Mouse (Mus musculus) thymus, postnatal 25 days (tissue): Measurements from ENCODE around the gene Foxo1.

Experiments
- DNase-seq: peaks from one replicate; pipeline ENCODE4 v3.0.0; 2022

Gene Foxo1

GRCm38 (mm10) chr3:52320516-52321270 lies 52.6 kb downstream of the Foxo1 start:
- DNase-seq = no peak

- DNase-seq = peak; percentile 54
These were observed 54.6 kb downstream of the Foxo1 start for GRCm38 (mm10) chr3:52322401-52323385.

- DNase-seq = no peak
These were observed 56.9 kb downstream of the Foxo1 start for GRCm38 (mm10) chr3:52325006-52325405.

GRCm38 (mm10) chr3:52326687-52327086 lies 58.6 kb downstream of the Foxo1 start:
- DNase-seq = no peak

- DNase-seq = no peak
These were observed 59.0 kb downstream of the Foxo1 start for GRCm38 (mm10) chr3:52327146-52327545.

GRCm38 (mm10) chr3:52331709-52332108 lies 63.6 kb downstream of the Foxo1 start:
- DNase-seq = no peak

- no peak for DNase-seq
These were observed 70.6 kb downstream of the Foxo1 start for GRCm38 (mm10) chr3:52338761-52339160.

- DNase-seq = no peak
These were observed 72.3 kb downstream of the Foxo1 start for GRCm38 (mm10) chr3:52340336-52341034.

- no peak for DNase-seq
These were observed 74.1 kb downstream of the Foxo1 start for GRCm38 (mm10) chr3:52342226-52342625.

- DNase-seq = no peak
These were observed 74.7 kb downstream of the Foxo1 start for GRCm38 (mm10) chr3:52342801-52343200.

- peak; percentile 45 for DNase-seq
These were observed 75.3 kb downstream of the Foxo1 start for GRCm38 (mm10) chr3:52343270-52344070.

- DNase-seq = no peak
These were observed 77.7 kb downstream of the Foxo1 start for GRCm38 (mm10) chr3:52345881-52346280.

GRCm38 (mm10) chr3:52346986-52347710 lies 79.0 kb downstream of the Foxo1 start:
- DNase-seq = no peak

GRCm38 (mm10) chr3:52347980-52348622 lies 80.0 kb downstream of the Foxo1 start:
- no peak for DNase-seq

- no peak for DNase-seq
These were observed 82.5 kb downstream of the Foxo1 start for GRCm38 (mm10) chr3:52350636-52351035.

- no peak for DNase-seq
These were observed 83.8 kb downstream of the Foxo1 start for GRCm38 (mm10) chr3:52351901-52352300.

- no peak for DNase-seq
These were observed 86.1 kb downstream of the Foxo1 start for GRCm38 (mm10) chr3:52354203-52354602.

- no peak for DNase-seq
These were observed 89.3 kb downstream of the Foxo1 start for GRCm38 (mm10) chr3:52357265-52357953.

- no peak for DNase-seq
These were observed 96.4 kb downstream of the Foxo1 start for GRCm38 (mm10) chr3:52364576-52364975.

- DNase-seq = peak; percentile 57
These were observed 101.1 kb downstream of the Foxo1 start for GRCm38 (mm10) chr3:52369204-52369603.
